Mouse (Mus musculus) CD4-positive helper T cell, adult 2 months (primary cell): ENCODE results near the gene Slc6a12.
A peak's percentile ranks its signal among the peaks of the same experiment; 100 is the strongest.

Source experiments
- DNase-seq: peaks from one replicate; pipeline ENCODE4 v3.0.0-alpha.2; 2012; ENCODE audit warnings: low read depth, missing footprints, low spot score

Slc6a12 gene

DNA sequence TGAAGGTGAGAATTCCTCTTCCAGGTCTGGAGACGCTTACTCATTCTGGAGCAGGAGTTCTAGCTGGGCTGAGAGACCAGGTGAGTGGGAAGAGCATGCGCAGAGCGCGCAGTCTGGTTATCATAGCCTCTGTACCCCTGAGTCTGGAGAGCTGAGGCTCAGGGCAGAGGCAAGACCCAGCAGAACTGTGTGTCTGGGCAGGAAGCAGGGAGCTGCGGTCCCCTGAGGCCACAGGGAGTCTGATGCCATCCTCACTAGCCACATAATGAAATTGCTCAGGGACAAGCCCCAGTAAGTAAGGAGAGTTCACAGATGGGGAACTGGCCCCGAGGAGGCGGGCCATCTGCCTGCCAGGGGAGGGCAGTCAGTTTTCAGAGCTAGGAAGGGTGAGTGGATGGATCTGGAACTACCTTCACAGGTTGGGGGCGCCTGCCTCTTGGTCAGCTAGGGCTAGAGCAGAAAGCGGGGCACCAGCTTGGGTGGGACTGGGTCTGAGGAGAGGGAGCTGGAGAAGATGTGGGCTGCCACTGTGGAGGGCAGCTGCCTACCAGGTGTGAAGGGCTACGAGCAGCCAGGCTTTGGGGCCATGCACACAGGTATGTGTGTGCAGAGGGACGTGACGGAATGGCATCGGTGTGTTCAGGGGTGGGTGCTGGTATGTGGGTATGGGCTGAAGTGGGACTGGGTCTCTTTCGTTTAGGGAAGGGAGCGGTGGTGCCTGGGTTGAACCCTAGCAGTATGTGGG lies at the start of gene Slc6a12:
Gene Slc6a12 (plus strand): TSS at position 51 of the 745 bp plus-strand sequence.
- no peak for DNase-seq

- DNase-seq: no peak
Measured at GRCm38 (mm10) chr6:121299317-121299716, 43.6 kb upstream of the Slc6a12 start.

DNA sequence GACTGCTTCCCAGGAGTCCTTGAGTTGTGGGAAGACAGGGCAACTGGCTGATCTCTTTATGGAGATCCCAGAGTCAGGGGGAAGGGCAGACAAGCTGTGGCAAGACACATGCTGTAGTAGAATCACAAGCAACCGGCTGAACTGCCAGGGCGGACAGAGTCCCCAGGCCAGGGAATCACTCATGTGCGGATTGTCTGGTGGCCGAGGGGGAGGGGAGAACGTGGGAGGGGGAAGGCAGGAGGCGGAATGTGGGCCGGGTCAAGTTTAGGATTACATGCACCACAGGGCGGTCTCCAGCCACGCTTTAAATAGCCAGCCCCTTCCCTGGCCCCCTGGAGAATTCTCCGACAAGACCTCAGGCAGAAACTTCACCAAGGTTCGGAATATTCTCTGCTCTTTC lies 42.9 kb upstream of the Slc6a12 start, which contains the start of gene Slc6a13:
Gene Slc6a13 (plus strand): TSS at position 274 of the 400 bp plus-strand sequence.
- DNase-seq: no peak

GRCm38 (mm10) chr6:121300504-121300903 lies 42.4 kb upstream of the Slc6a12 start:
- no peak for DNase-seq

DNA sequence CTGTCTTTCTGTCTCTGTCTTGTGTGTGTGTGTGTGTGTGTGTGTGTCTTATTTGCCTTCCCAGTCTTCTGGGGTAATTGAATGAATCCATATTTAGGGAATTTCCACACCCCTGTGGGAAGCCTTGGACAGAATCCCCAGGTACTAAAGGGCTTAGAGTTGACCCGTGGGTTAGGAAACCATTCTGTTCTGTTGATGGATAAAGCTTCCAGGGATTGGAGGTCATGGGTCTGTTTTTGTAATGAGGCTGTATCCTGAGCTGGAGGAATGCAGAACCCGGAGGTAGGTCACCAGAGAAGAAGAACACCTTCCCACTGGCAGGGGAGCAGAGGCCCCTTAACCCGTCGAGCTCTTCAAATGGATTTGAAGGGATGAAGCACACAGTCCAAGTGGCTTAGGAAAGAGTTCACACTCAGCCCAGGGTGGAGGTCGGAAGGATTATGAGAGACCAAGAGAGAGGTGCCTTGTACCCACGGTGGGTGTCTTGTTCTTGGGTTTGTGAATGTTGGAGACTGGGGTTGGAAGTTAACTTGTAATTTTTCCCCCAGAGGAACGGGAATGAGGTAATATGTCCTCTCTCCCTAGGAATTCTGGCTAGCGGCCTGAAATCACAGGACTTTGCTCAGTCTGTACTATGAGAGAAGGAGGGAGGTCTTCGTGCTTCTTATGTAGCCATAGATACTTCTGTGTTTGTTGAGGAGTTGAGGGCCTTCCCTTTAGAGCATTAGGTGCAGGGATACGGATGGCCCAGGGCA lies 39.2 kb upstream of the Slc6a12 start:
- DNase-seq: no peak

GRCm38 (mm10) chr6:121304630-121305029 lies 38.2 kb upstream of the Slc6a12 start:
- DNase-seq: no peak

- no peak for DNase-seq
Measured at GRCm38 (mm10) chr6:121305571-121305970, 37.3 kb upstream of the Slc6a12 start.

DNA sequence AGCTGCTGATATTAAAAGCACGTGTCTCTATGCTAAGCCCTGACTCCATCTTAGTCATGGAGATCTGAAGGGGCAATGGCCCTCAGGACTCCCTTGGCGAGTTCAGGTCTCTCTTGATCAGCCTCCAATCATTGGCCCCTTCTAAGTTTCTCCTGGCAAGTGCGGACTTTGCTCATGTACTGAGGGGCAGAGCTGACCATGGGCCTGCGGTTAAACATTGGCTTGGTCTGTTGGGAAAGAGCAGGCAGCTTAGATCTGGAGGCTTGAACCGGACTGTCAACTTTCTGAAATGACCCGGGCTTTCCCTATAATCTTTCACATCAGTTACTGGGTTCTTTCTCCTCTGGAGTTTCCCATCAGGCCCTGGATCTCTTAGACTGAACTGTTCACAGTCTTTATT lies 31.9 kb upstream of the Slc6a12 start:
- DNase-seq: no peak

- no peak for DNase-seq
Measured at GRCm38 (mm10) chr6:121319099-121319498, 23.8 kb upstream of the Slc6a12 start.

GRCm38 (mm10) chr6:121322381-121323110 lies 20.3 kb upstream of the Slc6a12 start:
- no peak for DNase-seq

- DNase-seq: no peak
Measured at GRCm38 (mm10) chr6:121325298-121325697, 17.6 kb upstream of the Slc6a12 start.

GRCm38 (mm10) chr6:121325740-121326139 lies 17.1 kb upstream of the Slc6a12 start:
- no peak for DNase-seq

DNA sequence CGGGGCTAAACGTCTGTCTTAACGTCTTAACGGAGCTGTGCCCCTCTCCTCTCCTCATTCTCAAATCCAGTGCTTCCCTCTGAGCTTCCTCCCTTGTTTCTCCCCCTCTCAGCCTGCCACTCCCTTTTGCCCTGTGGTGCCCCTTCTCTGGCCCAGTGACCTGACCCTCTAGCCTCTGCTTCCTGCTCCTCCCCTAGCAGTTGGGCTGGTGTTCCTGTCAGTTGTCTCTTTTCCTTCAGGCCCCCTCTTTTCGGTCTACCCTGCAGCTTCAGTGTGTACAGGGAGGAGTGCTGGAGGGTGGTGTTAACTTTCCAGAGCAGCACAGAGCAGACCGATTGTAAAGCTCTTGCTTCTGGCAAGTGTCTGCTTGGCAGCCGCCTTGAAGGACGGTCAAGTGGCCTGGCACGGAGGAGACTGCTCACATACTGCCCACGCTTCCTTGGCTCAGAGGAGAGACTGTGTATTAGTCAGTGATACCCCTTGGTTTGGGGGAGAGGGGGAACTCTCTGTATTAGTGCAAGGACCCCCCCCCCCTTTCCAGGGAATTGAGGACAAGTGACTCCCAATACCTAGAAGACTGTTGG lies 16.3 kb upstream of the Slc6a12 start:
- no peak for DNase-seq

- DNase-seq: no peak
Measured at GRCm38 (mm10) chr6:121328417-121328884, 14.4 kb upstream of the Slc6a12 start.

- no peak for DNase-seq
Measured at GRCm38 (mm10) chr6:121329848-121330508, 12.9 kb upstream of the Slc6a12 start.

DNA sequence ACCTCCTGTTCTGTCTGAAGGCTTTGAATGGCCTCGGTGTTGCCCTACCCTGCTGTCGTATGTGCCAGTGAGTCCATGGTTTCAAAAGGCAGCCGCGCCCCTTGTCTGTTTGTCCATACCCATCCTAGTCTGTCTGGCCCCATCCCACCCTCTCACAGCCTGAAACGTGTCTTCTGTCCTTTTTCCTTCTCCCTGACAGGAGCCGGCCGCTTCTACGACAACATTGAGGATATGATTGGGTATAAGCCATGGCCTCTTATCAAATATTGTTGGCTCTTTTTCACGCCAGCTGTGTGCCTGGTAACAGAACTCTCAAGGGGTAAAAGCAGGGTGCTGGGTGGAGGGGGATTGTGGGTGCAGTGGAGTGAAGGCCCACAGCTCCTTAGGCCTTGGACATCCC lies 7.0 kb upstream of the Slc6a12 start:
- no peak for DNase-seq

DNA sequence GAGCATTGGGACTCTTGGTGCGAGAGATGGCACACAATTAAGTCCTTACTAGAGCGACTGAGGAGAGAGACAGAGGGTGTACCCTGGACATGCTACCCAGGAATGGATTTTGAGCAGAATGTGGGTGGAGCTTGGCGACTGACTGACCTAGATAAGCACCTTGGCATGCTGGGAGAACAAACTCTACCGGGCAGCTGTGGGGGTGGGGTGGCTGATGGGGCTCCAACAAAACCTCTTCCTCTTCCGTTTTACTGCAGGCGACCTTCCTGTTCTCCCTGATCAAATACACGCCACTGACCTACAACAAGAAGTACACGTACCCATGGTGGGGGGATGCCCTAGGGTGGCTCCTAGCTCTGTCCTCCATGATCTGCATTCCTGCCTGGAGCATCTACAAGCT lies 6.3 kb upstream of the Slc6a12 start:
- no peak for DNase-seq

- DNase-seq: no peak
Measured at GRCm38 (mm10) chr6:121337229-121337628, 5.6 kb upstream of the Slc6a12 start.

DNA sequence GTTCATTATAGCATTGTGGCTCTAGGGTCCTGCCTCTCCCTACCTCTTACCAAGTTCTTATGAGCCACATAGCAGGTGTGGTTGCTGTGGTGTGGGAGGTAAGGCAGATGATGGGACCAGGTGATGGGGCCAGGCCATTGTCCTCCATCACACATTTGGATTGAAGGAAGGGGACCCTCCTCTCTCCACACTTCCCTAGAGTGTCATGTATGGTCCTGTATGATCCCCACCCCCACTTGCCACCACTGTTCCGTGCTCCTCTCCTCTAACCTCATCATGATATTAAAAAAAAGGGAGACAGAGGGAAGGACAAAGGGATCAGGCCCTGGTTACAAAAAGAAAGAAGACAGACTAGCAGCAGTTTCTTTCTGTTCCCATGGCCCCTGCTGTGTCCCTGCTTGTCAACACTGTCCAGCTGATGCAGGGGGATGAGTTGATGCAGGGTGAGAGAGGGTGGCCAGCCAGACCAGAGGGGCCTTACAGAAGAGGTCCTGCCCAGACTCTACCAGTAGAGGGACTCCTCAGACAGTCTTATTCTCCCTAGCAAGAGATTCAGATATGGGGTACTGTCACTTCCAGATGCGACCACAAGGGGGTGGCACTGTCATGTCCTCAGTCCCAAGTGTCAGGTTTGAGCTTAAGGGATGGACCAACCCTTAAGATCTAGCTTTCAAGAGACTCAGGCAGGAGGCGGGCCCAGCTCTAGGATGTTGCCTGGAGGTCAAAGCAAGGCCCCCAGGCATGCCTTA lies 4.9 kb upstream of the Slc6a12 start:
- DNase-seq: peak; percentile 75

GRCm38 (mm10) chr6:121338519-121338896 lies 4.4 kb upstream of the Slc6a12 start:
- no peak for DNase-seq

GRCm38 (mm10) chr6:121341650-121342049 lies 1.2 kb upstream of the Slc6a12 start:
- DNase-seq: no peak
